Mouse (Mus musculus) embryonic facial prominence, embryonic 12.5 days (tissue): Measurements from ENCODE around the gene Olfr221. TPM values are rescaled to one million over a fixed set of nuclear protein-coding genes. Genes with fewer than 3 reads are reported as not detected.
"Not testable (repeated sequence)": the region's sequence is repeated elsewhere in the genome, so short reads cannot be mapped to it uniquely, and the experiment has no call there.

Experiments used
- ATAC-seq: fragments of 200-750 bp; cut with Nextera tagmentation; 2 replicates; pipeline ENCODE4 v1.8.0; 2017; ENCODE audit not compliant: insufficient number of reproducible peaks, insufficient read depth, low FRiP score, low TSS enrichment
- H3K27ac ChIP-seq: fragments of 300-500 bp; sonication (generic); 2 replicates; pipeline ENCODE4 v1.5.1; 2016; ENCODE audit warnings: mild to moderate bottlenecking
- H3K27me3 ChIP-seq: fragments of 300-500 bp; sonication (generic); 2 replicates; pipeline ENCODE4 v1.6.1; 2016; ENCODE audit warnings: mild to moderate bottlenecking, moderate library complexity
- H3K36me3 ChIP-seq: fragments of 300-500 bp; sonication (generic); 2 replicates; pipeline ENCODE4 v1.6.1; 2016; ENCODE audit warnings: mild to moderate bottlenecking
- H3K4me1 ChIP-seq: fragments of 300-500 bp; sonication (generic); 2 replicates; pipeline ENCODE4 v1.6.1; 2016
- H3K4me2 ChIP-seq: fragments of 300-500 bp; sonication (generic); replicated peaks from 2 replicates; pipeline ENCODE4 v1.6.1; 2016; ENCODE audit warnings: mild to moderate bottlenecking, moderate library complexity
- H3K4me3 ChIP-seq: fragments of 300-500 bp; sonication (generic); 2 replicates; pipeline ENCODE4 v1.5.1; 2016; ENCODE audit warnings: mild to moderate bottlenecking
- H3K9ac ChIP-seq: fragments of 300-500 bp; sonication (generic); 2 replicates; pipeline ENCODE4 v1.6.1; 2016; ENCODE audit warnings: mild to moderate bottlenecking, moderate library complexity
- H3K9me3 ChIP-seq: fragments of 300-500 bp; sonication (generic); 2 replicates; pipeline ENCODE4 v1.6.1; 2016; ENCODE audit warnings: mild to moderate bottlenecking, moderate library complexity
- whole genome bisulfite sequencing: fragments of 180-500 bp; shearing (Covaris S2); methylation state at CpG from one replicate; pipeline ENCODE4 v1.1.7; 2016; 5-methylcytosine and 5-hydroxymethylcytosine counted together
- polyA plus RNA-seq: library from polyadenylated mRNA; unstranded; fragments of >200 nt; fragmentation: Nextera tagmentation; extraction: Ambion mirVana; gene quantifications from 2 replicates; pipeline ENCODE4 v1.2.1, GENCODE M21; 2016

The Olfr221 gene
- polyA plus RNA-seq = not detected in 2 replicates

DNA sequence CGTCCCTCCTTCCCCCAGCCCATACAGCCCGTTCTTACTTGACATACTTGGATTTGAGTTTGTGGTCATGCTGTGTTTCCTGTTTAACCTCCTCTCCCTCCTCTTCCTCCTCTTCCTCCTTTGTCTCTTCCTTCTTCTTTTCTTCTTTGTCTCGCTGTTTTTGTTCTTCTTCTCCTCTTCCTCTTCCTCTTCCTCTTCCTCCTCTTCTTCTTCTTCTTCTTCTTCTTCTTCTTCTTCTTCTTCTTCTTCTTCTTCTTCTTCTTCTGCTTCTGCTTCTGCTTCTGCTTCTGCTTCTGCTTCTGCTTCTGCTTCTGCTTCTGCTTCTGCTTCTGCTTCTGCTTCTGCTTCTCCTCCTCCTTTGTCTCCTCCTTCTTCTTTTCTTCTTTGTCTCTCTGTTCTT lies at the start of gene Olfr221:
Gene Olfr221, minus strand, starts transcription at position 101 of the 400 bp plus-strand sequence.
- H3K4me3 ChIP-seq, H3K9ac ChIP-seq, H3K36me3 ChIP-seq, H3K27me3 ChIP-seq, ATAC-seq, H3K9me3 ChIP-seq, H3K4me1 ChIP-seq, H3K27ac ChIP-seq, H3K4me2 ChIP-seq: not testable (repeated sequence)
- 63% methylated on average over 3 of the region's 3 CpGs for WGBS

DNA sequence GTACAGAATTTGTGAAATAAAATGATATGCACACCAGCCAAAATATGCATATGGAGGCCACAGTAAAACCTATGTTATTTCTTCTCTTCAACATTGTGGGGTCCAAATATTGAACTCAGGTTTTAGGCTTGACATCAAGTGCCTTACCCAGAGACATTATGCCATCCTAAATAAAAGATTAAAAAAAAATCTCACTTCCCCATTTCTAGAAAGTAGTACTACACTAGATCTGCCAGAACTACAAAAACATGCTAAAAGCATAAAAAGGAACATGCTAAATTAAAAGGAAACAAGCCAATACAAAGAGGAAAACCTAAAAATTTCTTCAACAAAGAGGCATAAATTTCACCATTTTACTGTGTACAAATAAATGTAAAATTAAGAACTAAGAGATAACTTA lies 40.8 kb upstream of the Olfr221 start:
- H3K9ac ChIP-seq = no peak overlapping the region
- no peaks in the 10 kb centered on the region for H3K9me3 ChIP-seq
- H3K27ac ChIP-seq = no peak overlapping the region
- ATAC-seq = no peak
- no peak overlapping the region for H3K4me2 ChIP-seq
- no peaks in the 10 kb centered on the region for H3K27me3 ChIP-seq
- H3K4me3 ChIP-seq = no peak overlapping the region
- peaks cover 57% of the 10 kb centered on the region for H3K36me3 ChIP-seq
- no peaks in the 10 kb centered on the region for H3K4me1 ChIP-seq

DNA sequence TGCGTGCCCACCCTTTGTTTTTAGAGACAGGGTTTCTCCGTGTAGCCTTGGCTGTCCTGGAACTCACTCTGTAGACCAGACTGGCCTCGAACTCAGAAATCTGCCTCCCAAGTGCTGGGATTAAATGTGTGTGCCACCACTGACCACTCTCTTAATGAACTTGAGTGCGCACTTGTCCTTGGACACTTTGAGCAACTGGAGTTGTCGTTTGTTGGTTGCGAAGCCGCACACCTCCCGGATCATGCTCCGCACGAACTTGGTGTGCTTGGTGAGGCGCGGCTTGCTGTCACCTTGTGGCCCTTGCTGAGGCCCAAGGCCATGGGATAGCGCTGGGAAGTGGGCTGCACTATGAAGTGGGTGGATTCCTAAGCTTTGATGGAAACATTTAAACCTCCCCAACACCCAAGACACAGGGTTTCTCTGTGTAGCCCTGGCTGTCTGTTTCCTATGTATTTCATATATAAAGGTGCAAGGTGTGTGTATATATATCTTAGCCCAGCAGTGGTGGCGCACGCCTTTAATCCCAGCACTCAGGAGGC lies 29.4 kb upstream of the Olfr221 start:
- Histone ChIP-seq H3K36me3 (peaks cover 55% of the 10 kb centered on the region), H3K4me2 (no peak overlapping the region), H3K27ac (no peak overlapping the region), H3K9ac (no peak overlapping the region), H3K4me3 (no peak overlapping the region), H3K4me1 (no peaks in the 10 kb centered on the region), H3K27me3 (no peaks in the 10 kb centered on the region), H3K9me3 (no peaks in the 10 kb centered on the region)
- ATAC-seq = no peak
- 94% methylated on average over 15 of the region's 15 CpGs for WGBS

DNA sequence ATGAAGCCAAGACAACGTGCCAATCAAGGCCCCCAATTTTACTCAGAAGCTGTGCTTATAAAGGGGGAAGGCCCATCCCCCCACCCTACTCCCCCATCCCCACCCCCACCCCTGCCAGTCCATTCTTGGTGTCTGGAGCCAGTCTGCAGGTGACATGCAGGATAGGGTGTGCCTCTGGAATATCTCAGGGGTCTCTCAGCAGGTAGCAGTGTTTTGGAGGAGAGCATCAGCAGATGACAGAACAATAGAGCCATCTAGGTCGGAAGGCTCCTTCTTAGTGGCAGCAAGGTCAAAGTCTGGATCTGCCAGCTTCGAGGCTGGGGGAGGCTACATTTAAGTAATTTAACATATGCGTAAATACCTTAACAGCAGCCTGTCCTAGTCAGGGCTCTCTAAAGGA lies 23.9 kb upstream of the Olfr221 start:
- WGBS = 60% methylated on average over 4 of the region's 4 CpGs
- Histone ChIP-seq H3K27ac (no peak overlapping the region), H3K4me3 (no peak overlapping the region), H3K27me3 (no peaks in the 10 kb centered on the region), H3K9ac (no peak overlapping the region), H3K4me2 (no peak overlapping the region), H3K4me1 (no peaks in the 10 kb centered on the region), H3K36me3 (peaks cover 8% of the 10 kb centered on the region), H3K9me3 (no peaks in the 10 kb centered on the region)
- ATAC-seq = no peak

DNA sequence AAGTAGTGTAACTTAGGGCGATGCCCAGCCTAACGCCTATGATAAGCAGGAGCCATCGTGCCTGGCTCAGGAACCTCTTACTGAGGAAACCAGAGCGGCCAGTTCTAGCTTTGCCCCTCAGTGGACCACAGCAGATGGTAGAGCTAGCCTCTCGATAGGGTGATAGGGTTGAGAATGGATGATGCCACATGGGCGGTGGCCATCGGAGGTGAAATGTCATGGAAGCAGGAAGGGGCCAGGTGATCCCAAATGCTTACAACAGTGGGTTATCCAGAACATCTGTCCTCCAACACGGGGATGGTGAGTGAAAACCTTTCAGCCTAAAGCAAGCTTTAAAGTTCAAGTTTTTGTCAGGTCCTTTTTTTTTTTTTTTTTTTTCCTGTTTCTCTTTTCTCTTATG lies 19.5 kb upstream of the Olfr221 start:
- H3K9me3 ChIP-seq = no peaks in the 10 kb centered on the region
- H3K36me3 ChIP-seq = no peaks in the 10 kb centered on the region
- ATAC-seq = no peak
- H3K4me3 ChIP-seq = no peak overlapping the region
- H3K4me2 ChIP-seq = no peak overlapping the region
- 85% methylated on average over 8 of the region's 8 CpGs for WGBS
- no peak overlapping the region for H3K27ac ChIP-seq
- H3K27me3 ChIP-seq = no peaks in the 10 kb centered on the region
- H3K9ac ChIP-seq = no peak overlapping the region
- H3K4me1 ChIP-seq = no peaks in the 10 kb centered on the region

DNA sequence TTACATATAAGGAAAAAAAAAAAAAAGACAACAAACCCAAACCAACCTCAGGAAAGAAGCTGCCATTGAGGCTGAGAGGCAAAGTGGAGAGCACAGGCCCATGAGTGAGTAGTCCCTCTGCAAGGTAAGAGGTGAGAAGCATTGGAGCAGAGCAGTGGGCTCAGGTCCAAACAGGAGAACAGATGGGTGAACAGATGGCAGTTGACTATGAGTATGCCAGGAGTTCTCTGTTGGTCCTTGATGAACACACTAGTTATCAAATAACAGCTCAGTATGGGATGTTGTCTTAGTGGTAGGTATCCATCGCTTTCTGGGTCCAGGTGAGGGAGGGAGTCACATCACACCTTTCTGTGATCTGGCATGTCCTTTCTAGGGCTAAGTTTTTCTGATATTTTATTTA lies 18.5 kb upstream of the Olfr221 start:
- Histone ChIP-seq H3K4me2 (no peak overlapping the region), H3K9me3 (no peaks in the 10 kb centered on the region), H3K9ac (no peak overlapping the region), H3K27me3 (no peaks in the 10 kb centered on the region), H3K36me3 (no peaks in the 10 kb centered on the region), H3K4me3 (no peak overlapping the region), H3K4me1 (no peaks in the 10 kb centered on the region), H3K27ac (no peak overlapping the region)
- no peak for ATAC-seq
- WGBS = 94% methylated on average over 1 of the region's 1 CpGs

DNA sequence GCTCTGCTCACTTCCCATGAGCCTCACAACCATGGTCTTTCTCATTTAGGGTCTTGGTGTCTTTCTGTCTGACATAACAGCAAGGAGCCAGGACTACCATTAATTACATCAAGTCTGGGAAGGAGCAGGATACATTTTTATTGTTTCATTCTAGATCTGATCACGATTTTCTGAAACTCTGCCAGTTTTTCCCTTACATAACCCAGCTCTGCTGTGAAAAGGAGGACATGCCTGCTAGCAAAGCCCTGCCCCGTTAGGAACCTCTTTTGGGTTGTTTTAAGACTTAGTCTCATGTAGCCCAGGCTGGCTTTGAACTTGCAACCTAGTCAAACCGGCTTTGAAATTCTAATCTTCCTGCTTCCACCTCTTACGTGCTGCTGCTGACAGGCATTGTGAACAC lies 17.7 kb upstream of the Olfr221 start:
- Histone ChIP-seq H3K27me3 (no peaks in the 10 kb centered on the region), H3K4me1 (no peaks in the 10 kb centered on the region), H3K27ac (no peak overlapping the region), H3K36me3 (no peaks in the 10 kb centered on the region), H3K4me2 (no peak overlapping the region), H3K9me3 (no peaks in the 10 kb centered on the region), H3K9ac (no peak overlapping the region), H3K4me3 (no peak overlapping the region)
- WGBS = 61% methylated on average over 4 of the region's 4 CpGs
- ATAC-seq = no peak

DNA sequence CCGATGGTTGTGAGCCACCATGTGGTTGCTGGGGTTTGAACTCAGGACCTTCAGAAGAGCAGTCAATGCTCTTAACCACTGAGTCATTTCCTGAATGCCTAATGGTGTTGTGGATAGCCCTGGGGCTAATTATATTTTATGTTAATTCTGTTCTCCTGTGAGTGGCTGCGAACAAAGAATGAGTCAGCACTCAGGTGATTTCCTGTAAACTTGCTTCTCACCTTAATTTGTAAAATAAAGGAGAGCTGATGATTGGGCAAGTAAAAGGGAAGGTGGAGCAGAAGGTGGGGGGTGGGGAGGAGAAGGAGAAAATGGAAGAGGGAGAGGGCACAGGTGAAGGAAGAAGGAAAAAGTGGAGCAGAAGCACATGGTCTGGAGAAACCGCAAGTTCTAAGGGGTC lies 10.5 kb upstream of the Olfr221 start:
- H3K4me2 ChIP-seq, H3K4me3 ChIP-seq, H3K36me3 ChIP-seq, H3K27me3 ChIP-seq, ATAC-seq, H3K4me1 ChIP-seq, H3K27ac ChIP-seq, H3K9me3 ChIP-seq, H3K9ac ChIP-seq: not testable (repeated sequence)
- 91% methylated on average over 3 of the region's 3 CpGs for WGBS

DNA sequence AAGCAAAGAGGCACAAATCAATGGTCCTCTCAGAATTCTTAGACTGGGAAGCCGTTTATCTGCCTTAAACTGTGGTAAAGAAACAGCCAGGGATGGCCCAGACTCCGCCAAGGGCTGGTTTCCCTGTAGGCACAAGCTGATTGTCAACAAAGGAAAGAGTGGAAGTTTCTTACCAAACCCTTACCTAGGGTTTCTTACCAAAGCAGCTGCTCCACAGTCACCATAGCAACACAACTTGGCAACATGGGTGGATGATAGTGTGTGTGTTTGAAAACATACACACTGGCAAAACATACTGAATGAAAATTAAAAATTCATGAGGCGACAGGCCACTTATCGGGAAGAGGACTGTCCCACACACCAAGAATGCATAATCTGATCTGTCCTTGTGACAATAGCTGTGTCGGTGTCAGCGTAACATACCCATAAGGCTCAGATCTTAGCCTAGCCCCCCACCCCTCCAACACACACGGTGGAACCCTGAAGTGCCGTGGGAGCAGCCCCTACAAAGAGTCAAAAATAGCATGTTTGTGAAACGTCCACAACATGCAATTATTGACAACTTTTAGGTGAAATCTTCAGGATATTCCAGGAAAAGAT lies 3.8 kb upstream of the Olfr221 start:
- WGBS = 79% methylated on average over 9 of the region's 9 CpGs
- H3K9me3 ChIP-seq = no peaks in the 10 kb centered on the region
- H3K4me1 ChIP-seq = 0 out of 2 replicates have a peak, but pooled peaks cover 3% of the 10 kb centered on the region
- ATAC-seq = no peak
- H3K4me3 ChIP-seq = no peak overlapping the region
- H3K27ac ChIP-seq = no peak overlapping the region
- no peaks in the 10 kb centered on the region for H3K36me3 ChIP-seq
- H3K9ac ChIP-seq = no peak overlapping the region
- H3K27me3 ChIP-seq = no peaks in the 10 kb centered on the region
- H3K4me2 ChIP-seq = no peak overlapping the region

DNA sequence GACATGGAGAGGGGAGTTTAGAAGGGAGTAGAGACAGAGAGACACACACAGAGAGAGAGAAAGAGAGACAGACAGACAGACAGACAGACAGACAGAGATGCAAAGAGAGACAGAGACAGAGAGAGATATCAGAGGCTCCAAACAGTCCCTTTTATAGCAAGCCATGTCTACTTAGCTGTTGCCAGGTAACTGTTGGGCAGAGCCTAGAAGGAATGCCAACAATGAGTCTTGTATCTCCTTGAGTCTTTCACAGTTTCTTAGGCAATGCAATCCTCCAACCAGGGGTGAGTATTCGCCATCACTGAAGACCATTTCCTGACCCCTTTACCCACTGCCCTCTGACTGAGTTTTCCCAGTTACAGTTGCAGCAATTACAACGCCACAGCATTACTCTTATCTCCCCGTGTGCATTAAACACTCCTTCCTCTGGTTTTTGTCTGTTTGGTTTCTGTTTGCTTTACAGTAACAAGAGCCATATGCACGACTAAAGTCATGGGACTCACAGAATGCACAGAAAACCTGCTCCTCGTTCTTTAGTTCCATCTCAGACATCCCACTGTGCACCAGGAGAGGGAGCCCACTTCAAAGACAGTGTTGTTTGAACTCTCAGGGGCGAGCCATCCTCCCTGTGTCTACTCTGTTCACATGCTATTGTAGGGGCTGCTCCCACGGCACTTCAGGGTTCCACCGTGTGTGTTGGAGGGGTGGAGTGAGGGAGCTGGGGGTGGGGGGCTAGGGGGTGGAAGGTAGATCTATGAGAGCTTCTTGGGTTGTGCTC lies 2.8 kb upstream of the Olfr221 start:
- 0 out of 2 replicates have a peak overlapping the region, but pooled peaks have one; percentile 13 for H3K27ac ChIP-seq
- H3K9me3 ChIP-seq = no peaks in the 10 kb centered on the region
- 0 out of 2 replicates have a peak, but pooled peaks cover 3% of the 10 kb centered on the region for H3K4me1 ChIP-seq
- H3K27me3 ChIP-seq = no peaks in the 10 kb centered on the region
- H3K4me3 ChIP-seq = no peak overlapping the region
- H3K9ac ChIP-seq = no peak overlapping the region
- WGBS = 9% methylated on average over 8 of the region's 8 CpGs
- ATAC-seq = peak; percentile 81
- H3K4me2 ChIP-seq = 0 out of 2 replicates have a peak overlapping the region, but pooled peaks have one; percentile 8
- H3K36me3 ChIP-seq = no peaks in the 10 kb centered on the region

DNA sequence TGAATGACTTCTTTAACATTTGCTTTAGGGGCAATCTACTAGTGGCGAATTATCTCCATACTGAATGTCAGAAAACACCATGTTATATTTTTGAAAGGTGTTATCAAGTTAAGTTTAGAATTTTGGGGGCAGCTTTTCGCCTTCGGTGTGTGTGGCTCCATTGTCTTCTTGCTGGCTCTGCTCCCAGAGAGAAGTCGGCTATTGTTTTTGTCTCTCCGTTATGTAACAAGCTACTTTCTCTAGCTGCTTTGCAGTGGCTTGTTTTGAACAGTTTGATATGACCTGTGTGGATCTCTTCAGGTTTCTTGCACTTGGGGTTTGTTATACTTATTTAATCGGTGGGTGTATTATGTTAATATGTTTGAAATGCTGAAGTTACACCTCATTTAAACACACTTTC lies 1.2 kb upstream of the Olfr221 start:
- no peaks in the 10 kb centered on the region; the same call in 1 of the 2 replicates for H3K27me3 ChIP-seq
- no peak overlapping the region for H3K4me2 ChIP-seq
- H3K4me1 ChIP-seq = 0 out of 2 replicates have a peak, but pooled peaks cover 3% of the 10 kb centered on the region
- H3K4me3 ChIP-seq = no peak overlapping the region
- no peak for ATAC-seq
- no peaks in the 10 kb centered on the region for H3K9me3 ChIP-seq
- no peaks in the 10 kb centered on the region for H3K36me3 ChIP-seq
- H3K27ac ChIP-seq = no peak overlapping the region
- WGBS = 65% methylated on average over 6 of the region's 6 CpGs
- H3K9ac ChIP-seq = no peak overlapping the region

DNA sequence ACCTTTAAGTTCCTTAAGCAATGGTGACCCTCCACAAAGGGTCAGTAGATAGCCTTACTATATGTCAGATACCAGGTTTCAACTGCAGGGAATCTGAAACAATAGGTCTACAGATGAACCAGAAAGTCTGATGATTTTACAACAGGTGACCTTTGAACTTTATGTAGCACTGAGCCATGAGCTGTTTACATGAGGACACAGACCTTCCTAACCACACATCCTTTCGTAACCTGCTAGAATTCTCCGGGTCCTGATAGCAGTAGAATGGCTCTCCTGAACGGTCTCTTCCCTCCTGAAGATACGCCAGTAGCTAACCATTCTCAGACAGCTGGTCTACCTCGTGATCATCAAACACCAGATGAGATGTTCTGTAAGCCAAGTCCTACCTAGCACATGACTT lies 2.9 kb downstream of the Olfr221 start:
- Histone ChIP-seq H3K4me3 (no peak overlapping the region), H3K9ac (no peak overlapping the region), H3K4me1 (0 out of 2 replicates have a peak, but pooled peaks cover 3% of the 10 kb centered on the region), H3K36me3 (no peaks in the 10 kb centered on the region), H3K4me2 (no peak overlapping the region), H3K27me3 (no peaks in the 10 kb centered on the region; the same call in 1 of the 2 replicates), H3K9me3 (no peaks in the 10 kb centered on the region), H3K27ac (no peak overlapping the region)
- WGBS = 86% methylated on average over 5 of the region's 5 CpGs
- no peak for ATAC-seq
